Mouse (Mus musculus) stomach, embryonic 15.5 days (tissue): ENCODE measurements around the gene Hmmr. TPM values are rescaled to one million over a fixed set of nuclear protein-coding genes. Genes with fewer than 3 reads are reported as not detected.
A peak's percentile ranks its signal among the peaks of the same experiment; 100 is the strongest.

Experiments used
- ATAC-seq: fragments of 200-750 bp; cut with Nextera tagmentation; 2 replicates; pipeline ENCODE4 v1.8.0; 2017; ENCODE audit warnings: low read depth, moderate number of reproducible peaks, moderate TSS enrichment; ENCODE audit not compliant: insufficient read depth, low FRiP score
- H3K27ac ChIP-seq: fragments of 300-500 bp; sonication (generic); 2 replicates; pipeline ENCODE4 v1.5.1; 2015; ENCODE audit warnings: mild to moderate bottlenecking, inconsistent platforms
- H3K27me3 ChIP-seq: fragments of 300-500 bp; sonication (generic); replicated peaks from 2 replicates; pipeline ENCODE4 v1.6.1; 2015; ENCODE audit warnings: inconsistent platforms
- H3K36me3 ChIP-seq: fragments of 300-500 bp; sonication (generic); 2 replicates; pipeline ENCODE4 v1.6.1; 2015; ENCODE audit warnings: inconsistent platforms
- H3K4me1 ChIP-seq: fragments of 300-500 bp; sonication (generic); 2 replicates; pipeline ENCODE4 v1.6.1; 2015; ENCODE audit warnings: inconsistent platforms
- H3K4me2 ChIP-seq: fragments of 300-500 bp; sonication (generic); 2 replicates; pipeline ENCODE4 v1.6.1; 2015; ENCODE audit warnings: mild to moderate bottlenecking, inconsistent platforms
- H3K4me3 ChIP-seq: fragments of 300-500 bp; sonication (generic); replicated peaks from 2 replicates; pipeline ENCODE4 v1.5.1; 2015; ENCODE audit warnings: inconsistent platforms
- H3K9ac ChIP-seq: fragments of 300-500 bp; sonication (generic); 2 replicates; pipeline ENCODE4 v1.6.1; 2015; ENCODE audit warnings: inconsistent platforms
- H3K9me3 ChIP-seq: fragments of 300-500 bp; sonication (generic); 2 replicates; pipeline ENCODE4 v1.6.1; 2016; ENCODE audit warnings: inconsistent platforms
- WGBS: fragments of 180-500 bp; shearing (Covaris S2); methylation state at CpG from one replicate; pipeline ENCODE4 v1.1.7; 2015; 5-methylcytosine and 5-hydroxymethylcytosine counted together
- polyA plus RNA-seq: library from polyadenylated mRNA; unstranded; fragments of >200 nt; fragmentation: Nextera tagmentation; extraction: Ambion mirVana; gene quantifications from 2 replicates; pipeline ENCODE4 v1.2.1, GENCODE M21; 2015

Gene Hmmr
- polyA plus RNA-seq, 1 experiment from 2014 or later, result 48.0 TPM

GRCm38 (mm10) chr11:40693366-40693951 is 39.8 kb downstream of the Hmmr start:
- ATAC-seq, result no peak
- H3K36me3 ChIP-seq, result no peaks in the 10 kb centered on the region
- under 1% methylated on average over 16 of the region's 16 CpGs for WGBS
- peak overlapping the region; percentile 79 for H3K4me2 ChIP-seq
- peak overlapping the region; percentile 66 for H3K9ac ChIP-seq
- no peaks in the 10 kb centered on the region for H3K9me3 ChIP-seq
- H3K27me3 ChIP-seq, result no peaks in the 10 kb centered on the region
- peaks cover 17% of the 10 kb centered on the region for H3K4me1 ChIP-seq
- H3K27ac ChIP-seq, result peak overlapping the region; percentile 95
- peak overlapping the region; percentile 94 for H3K4me3 ChIP-seq

GRCm38 (mm10) chr11:40692511-40693365 is 40.5 kb downstream of the Hmmr start:
- peak overlapping the region; percentile 95 for H3K27ac ChIP-seq
- H3K4me1 ChIP-seq, result peaks cover 17% of the 10 kb centered on the region
- no peaks in the 10 kb centered on the region for H3K27me3 ChIP-seq
- H3K4me3 ChIP-seq, result peak overlapping the region; percentile 94
- H3K36me3 ChIP-seq, result no peaks in the 10 kb centered on the region
- peak overlapping the region; percentile 79 for H3K4me2 ChIP-seq
- ATAC-seq, result peak; percentile 97
- under 1% methylated on average over 34 of the region's 36 CpGs for WGBS
- H3K9me3 ChIP-seq, result no peaks in the 10 kb centered on the region
- peak overlapping the region; percentile 66 for H3K9ac ChIP-seq

DNA sequence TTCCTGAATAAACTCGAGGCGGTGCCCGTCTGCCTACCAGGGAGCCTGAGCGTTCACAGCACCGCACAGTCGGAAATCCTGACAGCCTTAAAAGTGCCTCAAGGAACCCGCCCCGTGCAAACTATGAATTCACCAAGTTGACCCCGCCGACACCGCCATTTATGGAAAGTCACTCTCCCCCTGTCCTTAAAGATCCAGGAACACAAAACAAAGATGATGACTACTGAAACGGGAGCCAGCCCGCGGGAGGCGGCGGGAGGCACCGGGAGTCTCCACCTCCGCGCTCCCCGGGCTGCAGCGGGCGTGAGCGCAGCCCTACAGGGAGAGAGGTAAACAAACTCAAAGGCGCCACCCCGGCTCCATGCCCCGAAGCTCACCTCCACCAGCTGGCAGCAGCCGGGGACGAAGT is 41.1 kb downstream of the Hmmr start:
- Histone ChIP-seq H3K27ac (peak overlapping the region; percentile 95), H3K27me3 (no peaks in the 10 kb centered on the region), H3K4me3 (peak overlapping the region; percentile 94), H3K4me1 (peaks cover 17% of the 10 kb centered on the region), H3K9ac (peak overlapping the region; percentile 65), H3K36me3 (no peaks in the 10 kb centered on the region), H3K9me3 (no peaks in the 10 kb centered on the region), H3K4me2 (peak overlapping the region; percentile 79)
- under 1% methylated on average over 28 of the region's 28 CpGs for WGBS
- ATAC-seq, result peak; percentile 82

- Histone ChIP-seq H3K27ac (no peak overlapping the region), H3K36me3 (0 out of 2 replicates have a peak, but pooled peaks cover 5% of the 10 kb centered on the region), H3K4me1 (peaks cover 17% of the 10 kb centered on the region), H3K4me2 (peak overlapping the region; percentile 79; the same call in 1 of the 2 replicates), H3K27me3 (no peaks in the 10 kb centered on the region), H3K4me3 (no peak overlapping the region), H3K9ac (no peak overlapping the region), H3K9me3 (no peaks in the 10 kb centered on the region)
- 57% methylated on average over 5 of the region's 5 CpGs for WGBS
- no peak for ATAC-seq
Measured at GRCm38 (mm10) chr11:40690444-40691127, 42.6 kb downstream of the Hmmr start.

DNA sequence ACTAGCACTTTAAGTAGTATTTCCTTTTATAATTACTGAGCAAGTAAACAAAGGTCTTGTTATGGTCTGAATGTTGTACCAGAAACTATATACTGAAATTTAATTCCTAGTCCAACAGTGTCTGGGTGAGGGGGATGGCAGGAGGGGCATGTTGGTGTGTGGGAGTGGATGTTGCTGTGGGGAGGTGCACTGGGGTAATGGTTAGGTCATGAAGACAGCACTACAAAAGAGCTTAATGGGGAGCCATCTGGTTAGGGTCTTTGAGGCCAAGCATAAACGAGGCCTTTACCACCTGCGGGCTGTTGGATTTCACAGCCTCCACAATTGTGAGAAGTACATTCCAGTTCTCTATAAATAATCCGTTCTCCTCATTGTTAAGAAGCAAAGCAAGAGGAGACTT is 49.9 kb downstream of the Hmmr start:
- no peaks in the 10 kb centered on the region for H3K9me3 ChIP-seq
- no peaks in the 10 kb centered on the region for H3K27me3 ChIP-seq
- H3K4me2 ChIP-seq, result no peak overlapping the region
- WGBS, result 74% methylated on average over 3 of the region's 3 CpGs
- H3K4me3 ChIP-seq, result no peak overlapping the region
- no peak for ATAC-seq
- no peak overlapping the region for H3K9ac ChIP-seq
- H3K36me3 ChIP-seq, result peaks cover 39% of the 10 kb centered on the region
- H3K27ac ChIP-seq, result no peak overlapping the region
- no peaks in the 10 kb centered on the region for H3K4me1 ChIP-seq

GRCm38 (mm10) chr11:40682456-40682855 is 50.8 kb downstream of the Hmmr start:
- Histone ChIP-seq H3K4me2 (no peak overlapping the region), H3K4me1 (no peaks in the 10 kb centered on the region), H3K36me3 (peaks cover 44% of the 10 kb centered on the region), H3K9ac (no peak overlapping the region), H3K27me3 (no peaks in the 10 kb centered on the region), H3K9me3 (no peaks in the 10 kb centered on the region), H3K4me3 (no peak overlapping the region), H3K27ac (no peak overlapping the region)
- WGBS, result 87% methylated on average over 3 of the region's 3 CpGs
- no peak for ATAC-seq

- Histone ChIP-seq H3K9me3 (no peaks in the 10 kb centered on the region), H3K4me2 (no peak overlapping the region), H3K27me3 (no peaks in the 10 kb centered on the region), H3K27ac (no peak overlapping the region), H3K36me3 (peaks cover 41% of the 10 kb centered on the region), H3K4me3 (no peak overlapping the region), H3K4me1 (no peaks in the 10 kb centered on the region), H3K9ac (no peak overlapping the region)
- WGBS, result 100% methylated on average over 1 of the region's 1 CpGs
- ATAC-seq, result no peak
Measured at GRCm38 (mm10) chr11:40677169-40677568, 56.1 kb downstream of the Hmmr start.

GRCm38 (mm10) chr11:40675014-40675730 is 58.0 kb downstream of the Hmmr start:
- H3K4me3 ChIP-seq, result no peak overlapping the region
- H3K36me3 ChIP-seq, result peaks cover 30% of the 10 kb centered on the region
- H3K9ac ChIP-seq, result no peak overlapping the region
- H3K27ac ChIP-seq, result no peak overlapping the region
- H3K4me2 ChIP-seq, result no peak overlapping the region
- 79% methylated on average over 4 of the region's 4 CpGs for WGBS
- no peaks in the 10 kb centered on the region for H3K4me1 ChIP-seq
- no peaks in the 10 kb centered on the region for H3K27me3 ChIP-seq
- H3K9me3 ChIP-seq, result no peaks in the 10 kb centered on the region
- no peak for ATAC-seq

Other genes starting within 250 kb of the Hmmr start
- gene Mat2b, start 38.2 kb downstream of the Hmmr start, polyA plus RNA-seq, result 84.4 and 89.6 TPM in 2 replicates
- gene Nudcd2, start 245 bp upstream of the Hmmr start, polyA plus RNA-seq, result 130 and 151 TPM in 2 replicates
- gene Ccng1, start 21.9 kb upstream of the Hmmr start, polyA plus RNA-seq, result 49.4 and 57.8 TPM in 2 replicates